Mouse (Mus musculus) stomach, adult 2 months (tissue): ENCODE results near the gene Nedd9. TPM values are rescaled to one million over a fixed set of nuclear protein-coding genes. Genes with fewer than 3 reads are reported as not detected.

Experiments used
- polyA plus RNA-seq: library from polyadenylated mRNA; depleted of rRNA; stranded (reverse); fragments of >200 nt; gene quantifications from 2 replicates; pipeline ENCODE4 v1.2.3, GENCODE M21; 2012; rRNA removed

Nedd9 gene
- 6.1 and 7.3 TPM in 2 replicates for polyA plus RNA-seq

GRCm38 (mm10) chr13:41486606-41487408 is at the start of gene Nedd9:
Gene Nedd9 (minus strand): TSS chr13:41487362.

GRCm38 (mm10) chr13:41273927-41274650 is 213.1 kb downstream of the Nedd9 start, which contains the start of gene Gm17364:
Gene Gm17364 (minus strand): TSS chr13:41273977.

Other genes with a start within 250 kb of the Nedd9 start
- gene Smim13, start 237.5 kb downstream of the Nedd9 start, polyA plus RNA-seq = 1.9 and 2.8 TPM in 2 replicates
- gene Gm17364, start 213.4 kb downstream of the Nedd9 start, polyA plus RNA-seq = not detected in 2 replicates
- gene Tmem170b, start 118.5 kb upstream of the Nedd9 start, polyA plus RNA-seq = 1.5 and 1.6 TPM in 2 replicates